Mouse (Mus musculus): ENCODE data around the gene H2afv. TPM values are rescaled to one million over a fixed set of nuclear protein-coding genes. Genes with fewer than 3 reads are reported as not detected.

Gene H2afv
- polyA plus RNA-seq, 1 experiment from 2014 or later, result 346 TPM

- ATAC-seq, result no peak
- Histone ChIP-seq H3K36me3 (ENCODE audit: control insufficient read depth, insufficient read depth) (no peaks in the 10 kb centered on the region), H3K27ac (ENCODE audit: low read depth, low read length) (no peak overlapping the region), H3K9me3 (ENCODE audit: control insufficient read depth) (no peaks in the 10 kb centered on the region), H3K27me3 (replicated peaks; ENCODE audit: control insufficient read depth, insufficient read depth, low read length) (no peaks in the 10 kb centered on the region), H3K4me2 (replicated peaks; ENCODE audit: low read depth) (no peak overlapping the region), H3K4me3 (ENCODE audit: low read depth, low read length) (no peak overlapping the region), H3K4me1 (replicated peaks; ENCODE audit: control insufficient read depth, insufficient read depth, low read length) (no peaks in the 10 kb centered on the region), H3K9ac (ENCODE audit: low read depth, low read length) (no peak overlapping the region)
- 70% methylated on average over 4 of the region's 4 CpGs for WGBS
- no peak for TF ChIP-seq CTCF (IDR thresholded peaks at IDR 0.05; ENCODE audit: low read depth)
Measured at GRCm38 (mm10) chr11:6447493-6447892, 3.2 kb upstream of the H2afv start.

- no peaks in the 10 kb centered on the region for H3K4me1 ChIP-seq (replicated peaks; ENCODE audit: control insufficient read depth, insufficient read depth, low read length)
- no peak for TF ChIP-seq CTCF (IDR thresholded peaks at IDR 0.05; ENCODE audit: low read depth)
- no peak for ATAC-seq
- H3K27me3 ChIP-seq (replicated peaks; ENCODE audit: control insufficient read depth, insufficient read depth, low read length), result no peaks in the 10 kb centered on the region
- no peaks in the 10 kb centered on the region for H3K36me3 ChIP-seq (ENCODE audit: control insufficient read depth, insufficient read depth)
- no peak overlapping the region for H3K9ac ChIP-seq (ENCODE audit: low read depth, low read length)
- 83% methylated on average over 7 of the region's 7 CpGs for WGBS
- H3K4me2 ChIP-seq (replicated peaks; ENCODE audit: low read depth), result no peak overlapping the region
- no peak overlapping the region for H3K27ac ChIP-seq (ENCODE audit: low read depth, low read length)
- no peaks in the 10 kb centered on the region for H3K9me3 ChIP-seq (ENCODE audit: control insufficient read depth)
- no peak overlapping the region for H3K4me3 ChIP-seq (ENCODE audit: low read depth, low read length)
Measured at GRCm38 (mm10) chr11:6445951-6446350, 1.7 kb upstream of the H2afv start.

- TF ChIP-seq CTCF (IDR thresholded peaks at IDR 0.05; ENCODE audit: low read depth), result peak; percentile 28
- Histone ChIP-seq H3K4me1 (replicated peaks; ENCODE audit: control insufficient read depth, insufficient read depth, low read length) (no peaks in the 10 kb centered on the region), H3K4me2 (replicated peaks; ENCODE audit: low read depth) (0 out of 2 replicates have a peak overlapping the region, but pooled peaks have one; percentile 54), H3K36me3 (ENCODE audit: control insufficient read depth, insufficient read depth) (no peaks in the 10 kb centered on the region), H3K9me3 (ENCODE audit: control insufficient read depth) (no peaks in the 10 kb centered on the region), H3K9ac (ENCODE audit: low read depth, low read length) (no peak overlapping the region), H3K4me3 (ENCODE audit: low read depth, low read length) (no peak overlapping the region), H3K27me3 (replicated peaks; ENCODE audit: control insufficient read depth, insufficient read depth, low read length) (no peaks in the 10 kb centered on the region), H3K27ac (ENCODE audit: low read depth, low read length) (no peak overlapping the region)
- ATAC-seq, result no peak
- WGBS, result 72% methylated on average over 4 of the region's 4 CpGs
Measured at GRCm38 (mm10) chr11:6445441-6445840, 1.2 kb upstream of the H2afv start.

- Histone ChIP-seq H3K9me3 (ENCODE audit: control insufficient read depth) (no peaks in the 10 kb centered on the region), H3K9ac (ENCODE audit: low read depth, low read length) (peak overlapping the region; percentile 66), H3K36me3 (ENCODE audit: control insufficient read depth, insufficient read depth) (0 out of 2 replicates have a peak, but pooled peaks cover 2% of the 10 kb centered on the region), H3K27ac (ENCODE audit: low read depth, low read length) (peak overlapping the region; percentile 90), H3K27me3 (replicated peaks; ENCODE audit: control insufficient read depth, insufficient read depth, low read length) (no peaks in the 10 kb centered on the region), H3K4me1 (replicated peaks; ENCODE audit: control insufficient read depth, insufficient read depth, low read length) (no peaks in the 10 kb centered on the region), H3K4me2 (replicated peaks; ENCODE audit: low read depth) (peak overlapping the region; percentile 58), H3K4me3 (ENCODE audit: low read depth, low read length) (peak overlapping the region; percentile 71)
- no peak for TF ChIP-seq CTCF (IDR thresholded peaks at IDR 0.05; ENCODE audit: low read depth)
- ATAC-seq, result no peak
- under 1% methylated on average over 10 of the region's 10 CpGs for WGBS
Measured at GRCm38 (mm10) chr11:6443727-6444076, 541 bp downstream of the H2afv start.

GRCm38 (mm10) chr11:6443102-6443501 is 1.1 kb downstream of the H2afv start:
- H3K4me3 ChIP-seq (ENCODE audit: low read depth, low read length), result peak overlapping the region; percentile 71
- no peak for TF ChIP-seq CTCF (IDR thresholded peaks at IDR 0.05; ENCODE audit: low read depth)
- H3K9me3 ChIP-seq (ENCODE audit: control insufficient read depth), result no peaks in the 10 kb centered on the region
- peak overlapping the region; percentile 58 for H3K4me2 ChIP-seq (replicated peaks; ENCODE audit: low read depth)
- H3K4me1 ChIP-seq (replicated peaks; ENCODE audit: control insufficient read depth, insufficient read depth, low read length), result no peaks in the 10 kb centered on the region
- H3K36me3 ChIP-seq (ENCODE audit: control insufficient read depth, insufficient read depth), result peaks cover 4% of the 10 kb centered on the region
- H3K9ac ChIP-seq (ENCODE audit: low read depth, low read length), result peak overlapping the region; percentile 66; the same call in 1 of the 2 replicates
- 36% methylated on average over 4 of the region's 4 CpGs for WGBS
- no peak for ATAC-seq
- H3K27me3 ChIP-seq (replicated peaks; ENCODE audit: control insufficient read depth, insufficient read depth, low read length), result no peaks in the 10 kb centered on the region
- H3K27ac ChIP-seq (ENCODE audit: low read depth, low read length), result peak overlapping the region; percentile 90

GRCm38 (mm10) chr11:6442566-6442965 is 1.7 kb downstream of the H2afv start:
- Histone ChIP-seq H3K27ac (ENCODE audit: low read depth, low read length) (peak overlapping the region; percentile 4; the same call in 1 of the 2 replicates), H3K4me2 (replicated peaks; ENCODE audit: low read depth) (no peak overlapping the region), H3K4me1 (replicated peaks; ENCODE audit: control insufficient read depth, insufficient read depth, low read length) (no peaks in the 10 kb centered on the region), H3K36me3 (ENCODE audit: control insufficient read depth, insufficient read depth) (peaks cover 9% of the 10 kb centered on the region), H3K27me3 (replicated peaks; ENCODE audit: control insufficient read depth, insufficient read depth, low read length) (no peaks in the 10 kb centered on the region), H3K4me3 (ENCODE audit: low read depth, low read length) (no peak overlapping the region), H3K9ac (ENCODE audit: low read depth, low read length) (no peak overlapping the region), H3K9me3 (ENCODE audit: control insufficient read depth) (no peaks in the 10 kb centered on the region)
- WGBS, result 55% methylated on average over 4 of the region's 4 CpGs
- no peak for TF ChIP-seq CTCF (IDR thresholded peaks at IDR 0.05; ENCODE audit: low read depth)
- ATAC-seq, result peak; percentile 11; the same call in 1 of the 2 replicates

- no peak overlapping the region for H3K4me3 ChIP-seq (ENCODE audit: low read depth, low read length)
- no peak for ATAC-seq
- H3K36me3 ChIP-seq (ENCODE audit: control insufficient read depth, insufficient read depth), result peaks cover 26% of the 10 kb centered on the region
- H3K4me2 ChIP-seq (replicated peaks; ENCODE audit: low read depth), result no peak overlapping the region
- H3K9me3 ChIP-seq (ENCODE audit: control insufficient read depth), result no peaks in the 10 kb centered on the region
- no peaks in the 10 kb centered on the region for H3K4me1 ChIP-seq (replicated peaks; ENCODE audit: control insufficient read depth, insufficient read depth, low read length)
- no peak for TF ChIP-seq CTCF (IDR thresholded peaks at IDR 0.05; ENCODE audit: low read depth)
- no peaks in the 10 kb centered on the region for H3K27me3 ChIP-seq (replicated peaks; ENCODE audit: control insufficient read depth, insufficient read depth, low read length)
- H3K27ac ChIP-seq (ENCODE audit: low read depth, low read length), result peak overlapping the region; percentile 3; the same call in 1 of the 2 replicates
- 94% methylated on average over 4 of the region's 4 CpGs for WGBS
- H3K9ac ChIP-seq (ENCODE audit: low read depth, low read length), result no peak overlapping the region
Measured at GRCm38 (mm10) chr11:6440171-6440570, 4.1 kb downstream of the H2afv start.

Measured in intestine, postnatal 0 days (tissue).